Mouse (Mus musculus) heart, embryonic 15.5 days (tissue): ENCODE results near the gene Naaladl1. TPM values are rescaled to one million over a fixed set of nuclear protein-coding genes. Genes with fewer than 3 reads are reported as not detected.

ENCODE experiments used
- ATAC-seq: fragments of 200-750 bp; cut with Nextera tagmentation; replicated peaks from 2 replicates; pipeline ENCODE4 v1.8.0; 2017; ENCODE audit warnings: low read depth, moderate TSS enrichment; ENCODE audit not compliant: insufficient number of reproducible peaks, insufficient read depth, low FRiP score
- H3K27ac ChIP-seq: fragments of 300-500 bp; sonication (generic); 2 replicates; pipeline ENCODE4 v1.5.1; 2015; ENCODE audit warnings: mild to moderate bottlenecking, inconsistent platforms
- H3K27me3 ChIP-seq: fragments of 300-500 bp; sonication (generic); 2 replicates; pipeline ENCODE4 v1.6.1; 2015; ENCODE audit warnings: inconsistent platforms
- H3K36me3 ChIP-seq: fragments of 300-500 bp; sonication (generic); 2 replicates; pipeline ENCODE4 v1.6.1; 2015; ENCODE audit warnings: mild to moderate bottlenecking, inconsistent platforms
- H3K4me1 ChIP-seq: fragments of 300-500 bp; sonication (generic); replicated peaks from 2 replicates; pipeline ENCODE4 v1.6.1; 2015; ENCODE audit warnings: inconsistent platforms
- H3K4me2 ChIP-seq: fragments of 300-500 bp; sonication (generic); 2 replicates; pipeline ENCODE4 v1.6.1; 2015; ENCODE audit warnings: inconsistent platforms, mild to moderate bottlenecking, moderate library complexity
- H3K4me3 ChIP-seq: fragments of 300-500 bp; sonication (generic); 2 replicates; pipeline ENCODE4 v1.5.1; 2015; ENCODE audit warnings: mild to moderate bottlenecking, inconsistent platforms
- H3K9ac ChIP-seq: fragments of 300-500 bp; sonication (generic); 2 replicates; pipeline ENCODE4 v1.6.1; 2015; ENCODE audit warnings: mild to moderate bottlenecking, inconsistent platforms
- H3K9me3 ChIP-seq: fragments of 300-500 bp; sonication (generic); replicated peaks from 2 replicates; pipeline ENCODE4 v1.6.1; 2016; ENCODE audit warnings: inconsistent platforms
- WGBS: fragments of 180-500 bp; shearing (Covaris S2); methylation state at CpG from one replicate; pipeline ENCODE4 v1.1.7; 2015; ENCODE audit warnings: mixed read lengths; 5-methylcytosine and 5-hydroxymethylcytosine counted together
- polyA plus RNA-seq: library from polyadenylated mRNA; unstranded; fragments of >200 nt; fragmentation: Nextera tagmentation; extraction: Ambion mirVana; gene quantifications from 2 replicates; pipeline ENCODE4 v1.2.1, GENCODE M21; 2015

The Naaladl1 gene
- polyA plus RNA-seq, 1 experiment from 2014 or later, result 0.21 TPM

DNA sequence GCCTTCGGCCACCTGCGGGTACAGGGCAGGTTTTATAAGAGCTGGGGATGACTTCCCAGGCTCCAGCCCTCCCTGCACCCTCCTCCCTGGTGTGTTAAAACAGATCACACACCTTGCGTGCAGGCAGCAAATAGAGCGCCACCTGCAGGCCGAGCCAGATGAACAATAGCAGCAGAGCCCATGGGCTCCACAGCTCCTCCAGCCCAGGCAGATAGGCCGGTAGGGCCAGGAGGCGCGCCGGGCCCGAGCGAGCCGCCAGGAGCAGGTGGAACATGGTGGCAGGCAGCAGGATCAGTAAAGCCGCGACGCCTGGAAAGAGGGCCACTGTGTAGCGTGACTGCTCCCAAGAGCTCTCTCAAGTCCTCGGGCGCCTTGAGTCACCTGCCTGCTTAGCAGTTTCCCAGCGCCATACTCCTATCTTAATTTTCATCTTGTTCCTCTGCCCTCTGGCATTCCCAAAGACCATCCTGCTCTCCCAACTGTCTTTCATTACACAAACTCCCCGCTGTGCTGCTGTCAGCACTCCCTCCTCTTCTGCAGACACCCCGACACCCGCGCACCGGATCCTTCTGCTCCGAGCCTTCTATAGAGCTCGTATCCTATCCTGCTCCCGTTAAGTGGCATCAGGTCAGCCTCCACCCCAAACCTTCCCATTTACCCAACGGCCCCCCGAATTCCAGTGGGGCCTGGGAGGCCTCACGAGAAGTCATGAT lies 38.4 kb upstream of the Naaladl1 start:
- H3K4me1 ChIP-seq, result peaks cover 30% of the 10 kb centered on the region
- H3K36me3 ChIP-seq, result peaks cover 28% of the 10 kb centered on the region; the same call in 1 of the 2 replicates
- no peaks in the 10 kb centered on the region for H3K27me3 ChIP-seq
- ATAC-seq, result peak; percentile 54
- H3K27ac ChIP-seq, result peak overlapping the region; percentile 50
- H3K9ac ChIP-seq, result peak overlapping the region; percentile 49
- H3K9me3 ChIP-seq, result no peaks in the 10 kb centered on the region
- 1% methylated on average over 30 of the region's 30 CpGs for WGBS
- peak overlapping the region; percentile 50 for H3K4me3 ChIP-seq
- peak overlapping the region; percentile 91 for H3K4me2 ChIP-seq

DNA sequence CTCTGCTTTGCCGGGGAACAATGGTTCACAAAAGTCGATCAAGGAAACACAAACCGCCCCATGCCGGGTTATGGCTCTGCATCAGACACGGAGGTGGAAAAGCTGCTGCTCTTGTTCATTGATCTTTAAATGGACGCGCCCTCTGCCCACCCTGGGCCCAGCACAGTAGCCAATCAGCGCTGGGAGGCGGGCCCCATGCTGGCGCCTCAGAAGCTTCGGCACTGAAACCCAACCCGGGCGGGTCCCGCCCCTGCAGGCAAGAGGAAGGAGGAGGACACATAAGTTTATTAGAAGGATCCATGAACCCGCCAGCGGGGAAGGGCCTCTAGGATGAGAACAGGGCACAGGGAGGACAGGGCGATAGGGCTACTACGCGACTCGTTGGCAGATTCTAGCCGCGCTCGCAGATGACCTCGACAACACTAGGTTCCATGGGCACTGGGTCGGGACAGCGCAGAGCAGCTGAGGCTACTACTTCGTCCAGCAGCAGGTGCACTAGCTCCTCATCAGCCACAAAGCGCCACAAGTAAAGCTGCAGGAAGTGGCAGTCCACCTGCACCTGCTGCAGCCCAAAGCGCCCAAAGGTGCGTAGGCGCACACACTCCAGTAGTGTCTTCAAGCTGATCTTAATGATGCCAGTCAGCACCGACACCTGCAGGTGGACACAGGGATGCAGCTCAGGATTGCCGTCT lies 37.7 kb upstream of the Naaladl1 start, which contains the start of gene Tm7sf2:
Tm7sf2 (minus strand) TSS at position 650 of the 692 bp plus-strand sequence.
- Histone ChIP-seq H3K36me3 (peaks cover 28% of the 10 kb centered on the region; the same call in 1 of the 2 replicates), H3K27me3 (no peaks in the 10 kb centered on the region), H3K9me3 (no peaks in the 10 kb centered on the region), H3K4me1 (peaks cover 23% of the 10 kb centered on the region), H3K4me2 (peak within 1 kb of the TSS; percentile 91), H3K4me3 (peak within 1 kb of the TSS; percentile 50), H3K27ac (peak within 1 kb of the TSS; percentile 50), H3K9ac (peak within 1 kb of the TSS; percentile 49)
- ATAC-seq, result peak; percentile 88
- 12% methylated on average over 33 of the region's 33 CpGs for WGBS

DNA sequence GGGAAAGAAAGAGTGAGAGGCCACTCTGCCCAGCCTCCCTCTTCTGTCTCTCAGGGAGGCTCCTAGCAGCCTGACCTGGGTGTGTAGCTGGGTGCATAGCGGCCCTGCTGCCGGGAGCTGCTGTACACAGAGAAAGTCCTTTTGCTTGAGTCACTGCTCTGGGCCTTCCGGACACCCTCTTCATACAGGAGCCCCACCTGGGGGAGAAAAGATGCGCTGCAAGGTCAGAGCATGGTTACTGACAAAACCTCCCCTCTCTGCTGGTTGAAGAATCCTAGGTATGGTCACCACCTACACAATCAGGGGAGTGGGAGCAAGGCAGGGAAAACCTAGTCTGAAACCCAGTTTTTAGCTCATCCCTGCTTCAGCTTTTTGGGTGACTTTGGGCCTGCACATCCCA lies 36.6 kb upstream of the Naaladl1 start:
- peaks cover 32% of the 10 kb centered on the region; the same call in 1 of the 2 replicates for H3K36me3 ChIP-seq
- no peaks in the 10 kb centered on the region for H3K9me3 ChIP-seq
- H3K27me3 ChIP-seq, result no peaks in the 10 kb centered on the region
- ATAC-seq, result no peak
- 66% methylated on average over 4 of the region's 4 CpGs for WGBS
- no peak overlapping the region for H3K4me3 ChIP-seq
- no peak overlapping the region for H3K27ac ChIP-seq
- H3K4me1 ChIP-seq, result peaks cover 20% of the 10 kb centered on the region
- H3K9ac ChIP-seq, result no peak overlapping the region
- H3K4me2 ChIP-seq, result no peak overlapping the region

DNA sequence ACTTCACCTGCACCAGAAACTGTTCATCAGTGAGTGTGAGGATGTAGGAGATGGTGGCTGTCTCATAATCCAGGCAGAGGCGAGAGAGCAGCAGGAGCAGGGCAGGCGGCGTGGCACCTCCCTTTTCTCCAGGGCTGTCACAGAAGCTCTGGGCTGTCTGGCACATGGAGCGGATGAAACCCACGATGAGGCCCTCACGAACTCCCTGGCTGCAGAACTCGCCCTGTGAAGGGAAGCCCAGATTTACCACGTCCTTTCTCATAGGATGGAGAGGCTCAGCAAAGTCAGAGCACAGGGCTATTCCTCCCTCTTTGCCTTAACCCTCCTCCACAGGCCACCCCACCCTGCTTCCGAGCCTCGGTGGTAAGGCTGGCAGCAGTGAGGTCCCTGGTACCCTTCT lies 35.7 kb upstream of the Naaladl1 start:
- Histone ChIP-seq H3K27ac (no peak overlapping the region), H3K4me2 (no peak overlapping the region), H3K27me3 (no peaks in the 10 kb centered on the region), H3K4me3 (no peak overlapping the region), H3K4me1 (peaks cover 20% of the 10 kb centered on the region), H3K9me3 (no peaks in the 10 kb centered on the region), H3K36me3 (peaks cover 40% of the 10 kb centered on the region; the same call in 1 of the 2 replicates), H3K9ac (no peak overlapping the region)
- 88% methylated on average over 10 of the region's 10 CpGs for WGBS
- ATAC-seq, result no peak

DNA sequence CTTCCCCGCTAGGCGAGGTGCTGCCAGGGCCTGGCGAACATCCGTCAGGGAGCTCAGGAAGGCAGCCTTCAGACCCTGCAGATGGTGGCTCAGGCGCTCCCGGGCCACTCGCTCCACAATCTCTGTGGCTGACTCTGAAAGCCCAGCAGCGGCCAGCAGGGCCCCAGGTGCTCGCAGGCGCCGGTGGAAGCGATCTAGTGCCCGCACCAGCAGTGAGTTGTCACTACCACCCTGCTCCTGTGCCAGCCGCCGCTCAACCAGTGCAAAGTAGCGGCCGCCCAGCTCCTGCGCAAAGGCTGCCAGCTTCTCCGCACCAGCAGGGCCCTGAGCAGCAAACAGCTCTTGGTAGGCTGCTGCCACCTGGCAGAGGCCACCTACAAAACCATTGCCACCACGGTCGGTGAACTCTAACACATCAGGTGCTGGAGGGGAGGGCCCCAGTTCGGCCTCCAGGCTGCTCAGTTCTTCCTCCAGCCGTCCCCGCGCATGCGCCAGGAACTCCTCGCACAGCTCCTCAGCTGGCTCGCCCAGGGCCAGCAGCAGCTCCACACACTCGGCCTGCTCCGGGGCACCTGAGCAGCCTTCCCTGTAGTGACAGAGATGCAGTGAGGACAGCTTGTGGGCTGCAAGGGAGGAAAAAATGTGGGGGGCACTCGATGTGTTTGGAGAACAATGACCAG lies 34.9 kb upstream of the Naaladl1 start:
- ATAC-seq, result no peak
- WGBS, result 85% methylated on average over 31 of the region's 31 CpGs
- Histone ChIP-seq H3K36me3 (peaks cover 44% of the 10 kb centered on the region; the same call in 1 of the 2 replicates), H3K4me2 (no peak overlapping the region), H3K27me3 (no peaks in the 10 kb centered on the region), H3K9ac (no peak overlapping the region), H3K4me3 (no peak overlapping the region), H3K9me3 (no peaks in the 10 kb centered on the region), H3K27ac (no peak overlapping the region), H3K4me1 (peaks cover 24% of the 10 kb centered on the region)

DNA sequence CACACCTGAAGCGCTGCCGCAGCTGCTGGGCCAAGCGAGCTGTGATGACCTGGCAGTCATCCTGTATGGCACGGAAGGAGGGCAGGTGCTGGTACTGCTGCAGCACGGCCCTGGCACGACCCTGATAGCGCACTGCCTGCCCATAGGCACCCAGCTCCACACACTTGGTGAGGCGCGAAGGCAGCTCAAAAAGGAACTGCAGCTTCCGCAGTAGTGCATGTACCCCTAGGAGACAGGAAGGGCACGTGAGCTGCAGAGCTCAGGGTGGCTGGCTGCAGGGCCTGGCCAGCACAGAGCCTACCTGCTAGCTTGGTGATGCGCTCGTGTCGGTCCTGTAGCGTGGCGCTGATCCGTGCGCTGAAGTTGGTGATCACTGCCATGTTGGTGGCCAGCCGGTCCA lies 34.3 kb upstream of the Naaladl1 start:
- Histone ChIP-seq H3K4me2 (no peak overlapping the region), H3K9ac (no peak overlapping the region), H3K4me1 (peaks cover 28% of the 10 kb centered on the region), H3K36me3 (peaks cover 44% of the 10 kb centered on the region; the same call in 1 of the 2 replicates), H3K9me3 (no peaks in the 10 kb centered on the region), H3K27me3 (no peaks in the 10 kb centered on the region), H3K27ac (no peak overlapping the region), H3K4me3 (no peak overlapping the region)
- WGBS, result 91% methylated on average over 19 of the region's 19 CpGs
- ATAC-seq, result no peak

DNA sequence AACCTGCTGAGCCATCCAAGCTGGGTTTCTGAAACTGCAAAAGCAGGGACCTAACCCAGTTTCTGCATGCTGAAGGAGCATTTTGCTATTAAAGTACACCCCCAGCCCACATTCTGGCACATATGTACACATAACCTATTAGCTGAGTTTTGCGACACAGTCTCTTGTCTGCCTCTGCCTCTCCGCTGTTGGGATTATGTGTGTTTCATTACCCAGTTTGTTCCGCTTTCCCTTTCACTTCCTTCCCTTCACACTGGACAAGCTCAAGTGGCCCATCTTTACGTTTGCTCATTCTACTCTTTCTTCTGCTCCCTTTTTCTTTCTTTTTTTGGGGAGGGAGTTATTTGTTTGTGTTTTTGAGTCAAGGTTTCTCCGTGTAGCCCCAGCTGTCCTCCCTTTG lies 31.7 kb upstream of the Naaladl1 start:
- Histone ChIP-seq H3K4me2 (no peak overlapping the region), H3K27ac (no peak overlapping the region), H3K4me3 (no peak overlapping the region), H3K36me3 (peaks cover 40% of the 10 kb centered on the region; the same call in 1 of the 2 replicates), H3K9ac (no peak overlapping the region), H3K9me3 (no peaks in the 10 kb centered on the region), H3K4me1 (peaks cover 16% of the 10 kb centered on the region), H3K27me3 (no peaks in the 10 kb centered on the region)
- 85% methylated on average over 5 of the region's 5 CpGs for WGBS
- no peak for ATAC-seq

DNA sequence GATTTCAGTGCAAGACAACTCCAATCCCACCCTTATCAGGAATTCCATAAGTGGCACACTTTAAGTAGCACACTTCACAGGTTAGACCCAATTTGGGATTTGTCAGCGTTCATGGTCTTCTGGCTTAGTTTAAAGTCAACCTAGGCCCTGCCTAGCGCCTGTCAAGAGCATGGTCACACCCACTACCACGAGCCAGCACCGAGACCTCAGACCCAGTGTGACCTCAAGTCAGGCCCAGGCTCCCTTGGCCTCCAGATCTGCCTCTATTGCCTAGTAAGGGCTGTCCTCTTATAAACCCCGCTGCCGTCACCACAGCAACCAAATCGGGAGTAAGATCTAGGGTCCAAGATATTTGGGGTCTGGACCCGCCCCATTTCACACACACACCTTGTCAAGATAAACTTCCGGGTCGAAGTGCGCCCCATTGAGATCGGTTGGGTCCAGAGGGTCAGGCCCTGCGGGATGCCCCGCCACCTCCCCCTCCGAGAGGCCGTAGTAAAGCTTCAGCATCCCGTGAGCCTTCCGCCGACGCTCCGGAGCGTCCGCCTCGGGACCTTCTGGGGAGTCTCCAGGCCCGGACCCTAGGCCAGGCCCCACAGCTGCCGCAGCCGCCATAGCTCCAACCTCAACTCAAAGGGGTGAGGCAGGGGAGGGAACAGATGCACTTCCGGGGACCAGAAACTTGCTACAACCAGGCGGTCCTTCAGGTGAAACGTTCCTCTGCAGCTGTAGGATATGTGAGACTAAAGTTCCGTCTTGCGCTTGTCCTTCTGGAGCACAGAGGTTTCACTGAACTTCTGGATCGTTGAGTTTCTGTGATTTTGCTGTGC lies 28.8 kb upstream of the Naaladl1 start, which contains the start of gene Vps51:
Vps51 (minus strand) TSS at position 668 of the 830 bp plus-strand sequence.
- H3K4me3 ChIP-seq, result peak within 1 kb of the TSS; percentile 90
- no peaks in the 10 kb centered on the region for H3K27me3 ChIP-seq
- peak within 1 kb of the TSS; percentile 85 for H3K4me2 ChIP-seq
- 1% methylated on average over 33 of the region's 33 CpGs for WGBS
- H3K9ac ChIP-seq, result peak within 1 kb of the TSS; percentile 85
- ATAC-seq, result peak; percentile 77
- peaks cover 16% of the 10 kb centered on the region for H3K4me1 ChIP-seq
- no peaks in the 10 kb centered on the region for H3K9me3 ChIP-seq
- peak within 1 kb of the TSS; percentile 88 for H3K27ac ChIP-seq
- H3K36me3 ChIP-seq, result peaks cover 37% of the 10 kb centered on the region

DNA sequence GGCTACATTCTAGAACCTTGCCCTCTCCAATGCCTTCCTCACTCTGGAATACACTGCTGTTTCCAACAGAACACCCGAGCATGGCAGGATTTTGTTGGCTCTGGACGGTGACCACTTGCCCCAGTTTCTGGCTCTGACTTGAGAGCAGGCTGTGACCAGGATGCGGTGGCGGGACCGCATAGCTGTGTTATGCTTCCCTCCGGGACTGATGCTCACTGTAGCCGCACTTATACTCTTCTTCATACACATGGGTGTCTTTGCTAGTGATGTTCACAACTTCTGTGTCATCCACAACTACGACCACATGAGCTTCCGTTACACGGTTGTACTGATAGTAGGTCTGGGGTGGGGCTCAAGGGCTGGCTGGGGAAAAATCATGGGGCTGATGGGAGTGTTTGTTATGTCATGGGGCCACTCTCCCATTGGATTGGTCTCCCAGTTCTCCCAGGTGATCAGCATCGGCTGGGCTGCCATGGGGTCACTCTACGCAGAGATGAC lies 25.6 kb upstream of the Naaladl1 start, which contains the start of gene Tmem262:
Tmem262 (plus strand) TSS at position 51 of the 498 bp plus-strand sequence.
- Histone ChIP-seq H3K9ac (no peak within 1 kb of the TSS), H3K4me3 (no peak within 1 kb of the TSS), H3K4me1 (peaks cover 26% of the 10 kb centered on the region), H3K36me3 (peaks cover 32% of the 10 kb centered on the region), H3K27me3 (no peaks in the 10 kb centered on the region), H3K4me2 (no peak within 1 kb of the TSS), H3K9me3 (no peaks in the 10 kb centered on the region), H3K27ac (no peak within 1 kb of the TSS)
- no peak for ATAC-seq
- 89% methylated on average over 12 of the region's 12 CpGs for WGBS

DNA sequence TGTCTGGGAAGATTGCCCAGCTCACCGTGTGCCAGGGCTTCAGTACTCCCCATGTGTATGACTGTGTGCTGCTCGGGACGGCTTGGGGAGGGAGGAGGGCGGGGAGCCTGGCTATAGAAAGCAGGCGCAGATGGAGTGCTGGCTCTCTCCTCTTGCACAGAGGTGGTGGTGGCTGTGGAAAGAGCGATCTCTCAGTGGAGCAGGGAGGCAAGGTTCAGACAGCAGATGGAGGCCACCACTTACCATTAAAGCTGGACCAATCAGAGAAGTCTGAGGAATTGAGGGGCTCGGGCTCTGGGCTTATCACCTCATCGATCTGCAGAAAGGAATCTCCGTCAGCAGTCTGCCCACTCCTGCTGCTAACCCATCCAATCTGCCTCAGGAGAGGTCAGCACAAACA lies 23.4 kb upstream of the Naaladl1 start, which contains the start of gene Gm28374:
Gm28374 (minus strand) TSS at position 101 of the 400 bp plus-strand sequence.
- Histone ChIP-seq H3K27me3 (no peaks in the 10 kb centered on the region), H3K9ac (no peak within 1 kb of the TSS)
- ATAC-seq, result no peak

More for the DNA sequence above, 23.4 kb upstream of the Naaladl1 start, which contains the start of gene Gm28374:
- H3K27ac ChIP-seq, result no peak within 1 kb of the TSS
- H3K4me3 ChIP-seq, result no peak within 1 kb of the TSS
- H3K4me2 ChIP-seq, result no peak within 1 kb of the TSS
- WGBS, result 86% methylated on average over 9 of the region's 9 CpGs
- H3K9me3 ChIP-seq, result no peaks in the 10 kb centered on the region
- peaks cover 27% of the 10 kb centered on the region for H3K4me1 ChIP-seq
- peaks cover 34% of the 10 kb centered on the region for H3K36me3 ChIP-seq
